Mouse (Mus musculus) embryonic facial prominence, embryonic 12.5 days (tissue): ENCODE measurements around the gene Ell. TPM values are rescaled to one million over a fixed set of nuclear protein-coding genes. Genes with fewer than 3 reads are reported as not detected.

Experiments used
- ATAC-seq: fragments of 200-750 bp; cut with Nextera tagmentation; 2 replicates; pipeline ENCODE4 v1.8.0; 2017; ENCODE audit not compliant: insufficient number of reproducible peaks, insufficient read depth, low FRiP score, low TSS enrichment
- H3K27ac ChIP-seq: fragments of 300-500 bp; sonication (generic); 2 replicates; pipeline ENCODE4 v1.5.1; 2016; ENCODE audit warnings: mild to moderate bottlenecking
- H3K27me3 ChIP-seq: fragments of 300-500 bp; sonication (generic); 2 replicates; pipeline ENCODE4 v1.6.1; 2016; ENCODE audit warnings: mild to moderate bottlenecking, moderate library complexity
- H3K36me3 ChIP-seq: fragments of 300-500 bp; sonication (generic); 2 replicates; pipeline ENCODE4 v1.6.1; 2016; ENCODE audit warnings: mild to moderate bottlenecking
- H3K4me1 ChIP-seq: fragments of 300-500 bp; sonication (generic); 2 replicates; pipeline ENCODE4 v1.6.1; 2016
- H3K4me2 ChIP-seq: fragments of 300-500 bp; sonication (generic); replicated peaks from 2 replicates; pipeline ENCODE4 v1.6.1; 2016; ENCODE audit warnings: mild to moderate bottlenecking, moderate library complexity
- H3K4me3 ChIP-seq: fragments of 300-500 bp; sonication (generic); 2 replicates; pipeline ENCODE4 v1.5.1; 2016; ENCODE audit warnings: mild to moderate bottlenecking
- H3K9ac ChIP-seq: fragments of 300-500 bp; sonication (generic); 2 replicates; pipeline ENCODE4 v1.6.1; 2016; ENCODE audit warnings: mild to moderate bottlenecking, moderate library complexity
- H3K9me3 ChIP-seq: fragments of 300-500 bp; sonication (generic); 2 replicates; pipeline ENCODE4 v1.6.1; 2016; ENCODE audit warnings: mild to moderate bottlenecking, moderate library complexity
- WGBS: fragments of 180-500 bp; shearing (Covaris S2); methylation state at CpG from one replicate; pipeline ENCODE4 v1.1.7; 2016; 5-methylcytosine and 5-hydroxymethylcytosine counted together
- polyA plus RNA-seq: library from polyadenylated mRNA; unstranded; fragments of >200 nt; fragmentation: Nextera tagmentation; extraction: Ambion mirVana; gene quantifications from 2 replicates; pipeline ENCODE4 v1.2.1, GENCODE M21; 2016

Gene Ell
- polyA plus RNA-seq, 1 experiment from 2014 or later = 19.1 TPM

- 64% methylated on average over 6 of the region's 6 CpGs for WGBS
- no peak overlapping the region for H3K9ac ChIP-seq
- H3K27me3 ChIP-seq = no peaks in the 10 kb centered on the region
- no peak for ATAC-seq
- H3K9me3 ChIP-seq = no peaks in the 10 kb centered on the region
- no peak overlapping the region for H3K4me3 ChIP-seq
- H3K36me3 ChIP-seq = 0 out of 2 replicates have a peak, but pooled peaks cover 3% of the 10 kb centered on the region
- no peak overlapping the region for H3K4me2 ChIP-seq
- no peak overlapping the region for H3K27ac ChIP-seq
- H3K4me1 ChIP-seq = peaks cover 19% of the 10 kb centered on the region
Observed at GRCm38 (mm10) chr8:70544200-70544687, 5.0 kb downstream of the Ell start.

DNA sequence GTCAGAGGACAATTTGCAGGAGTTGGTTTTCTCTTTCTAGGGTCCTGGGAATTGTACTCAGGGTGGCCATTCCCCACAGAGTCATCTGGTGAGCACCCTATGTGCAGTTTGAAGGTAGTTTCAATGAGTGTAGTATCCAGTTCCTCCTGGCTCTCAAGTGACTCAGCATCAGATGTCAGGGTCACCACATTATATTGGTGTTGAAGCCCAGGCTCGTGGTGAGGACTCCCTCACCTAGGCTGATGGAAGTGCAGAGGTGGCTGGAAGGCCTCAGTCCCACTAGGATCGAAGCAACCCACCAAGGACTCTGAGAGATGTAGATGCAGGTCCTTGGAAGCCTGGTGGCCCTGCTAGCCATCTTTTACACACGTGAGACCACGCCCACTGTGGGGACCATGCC, 7.2 kb downstream of the Ell start:
- 82% methylated on average over 4 of the region's 4 CpGs for WGBS
- H3K27me3 ChIP-seq = no peaks in the 10 kb centered on the region
- no peak overlapping the region for H3K4me2 ChIP-seq
- peaks cover 5% of the 10 kb centered on the region; the same call in 1 of the 2 replicates for H3K4me1 ChIP-seq
- no peak overlapping the region for H3K27ac ChIP-seq
- H3K9me3 ChIP-seq = no peaks in the 10 kb centered on the region
- H3K36me3 ChIP-seq = 0 out of 2 replicates have a peak, but pooled peaks cover 3% of the 10 kb centered on the region
- no peak overlapping the region for H3K9ac ChIP-seq
- no peak overlapping the region for H3K4me3 ChIP-seq
- no peak for ATAC-seq

DNA sequence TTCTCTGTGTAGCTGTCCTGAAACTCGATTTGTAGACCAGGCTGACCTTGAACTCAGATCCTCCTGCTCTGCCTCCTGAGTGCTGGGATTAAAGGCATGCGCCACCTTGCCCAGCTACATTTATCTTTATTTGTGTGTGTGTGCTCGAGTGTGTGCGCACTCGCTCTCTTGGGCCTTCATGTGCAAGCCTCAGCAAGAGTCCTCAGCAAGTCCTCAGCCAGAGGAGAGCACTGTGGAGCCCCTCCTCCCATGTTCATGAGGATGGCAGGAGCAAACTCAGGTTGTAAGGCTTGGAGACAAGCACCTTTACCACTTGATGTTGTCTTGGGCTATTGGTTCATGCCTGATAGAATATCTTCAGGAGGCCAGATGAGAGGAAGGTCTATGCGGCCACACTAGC, 8.5 kb downstream of the Ell start:
- Histone ChIP-seq H3K27ac (no peak overlapping the region), H3K4me3 (no peak overlapping the region), H3K27me3 (no peaks in the 10 kb centered on the region), H3K9ac (no peak overlapping the region), H3K4me2 (no peak overlapping the region), H3K4me1 (no peaks in the 10 kb centered on the region), H3K36me3 (0 out of 2 replicates have a peak, but pooled peaks cover 3% of the 10 kb centered on the region), H3K9me3 (no peaks in the 10 kb centered on the region)
- WGBS = 88% methylated on average over 6 of the region's 6 CpGs
- no peak for ATAC-seq

DNA sequence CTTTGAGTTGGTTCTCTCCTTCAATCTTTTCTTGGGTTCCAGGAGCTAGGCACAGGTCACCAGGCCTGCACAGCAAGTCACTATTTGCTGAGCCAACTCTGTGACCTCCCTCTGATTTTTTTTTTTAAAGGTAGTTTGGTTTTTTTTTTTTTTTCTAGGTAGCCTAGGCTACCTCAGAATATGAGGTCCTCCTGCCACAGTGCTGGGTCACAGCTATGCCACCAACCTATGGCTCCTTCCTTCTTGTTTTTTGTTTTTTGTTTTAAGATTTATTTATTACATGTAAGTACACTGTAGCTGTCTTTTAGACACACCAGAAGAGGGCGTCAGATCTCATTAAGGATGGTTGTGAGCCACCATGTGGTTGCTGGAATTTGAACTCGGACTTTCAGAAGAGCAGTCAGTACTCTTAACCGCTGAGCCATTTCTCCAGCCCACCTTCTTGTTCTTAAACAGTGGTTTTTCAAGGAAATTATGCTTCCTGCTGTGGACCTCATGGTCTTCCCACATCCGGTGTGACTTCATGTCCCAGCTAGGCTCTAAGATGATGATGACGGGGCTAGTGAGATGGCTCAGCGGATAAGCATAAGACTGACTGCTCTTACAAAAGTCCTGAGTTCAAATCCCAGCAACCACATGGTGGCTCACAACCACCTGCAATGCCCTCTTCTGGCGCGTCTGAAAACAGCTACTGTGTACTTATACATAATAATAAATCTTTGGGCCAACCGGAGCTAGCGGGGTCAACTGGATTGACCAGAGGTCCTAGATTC, 10.3 kb downstream of the Ell start:
- Histone ChIP-seq H3K4me1 (no peaks in the 10 kb centered on the region), H3K9ac (no peak overlapping the region), H3K4me3 (no peak overlapping the region), H3K4me2 (no peak overlapping the region), H3K27ac (no peak overlapping the region), H3K27me3 (no peaks in the 10 kb centered on the region), H3K9me3 (no peaks in the 10 kb centered on the region), H3K36me3 (0 out of 2 replicates have a peak, but pooled peaks cover 3% of the 10 kb centered on the region)
- WGBS = 95% methylated on average over 10 of the region's 10 CpGs
- ATAC-seq = no peak

DNA sequence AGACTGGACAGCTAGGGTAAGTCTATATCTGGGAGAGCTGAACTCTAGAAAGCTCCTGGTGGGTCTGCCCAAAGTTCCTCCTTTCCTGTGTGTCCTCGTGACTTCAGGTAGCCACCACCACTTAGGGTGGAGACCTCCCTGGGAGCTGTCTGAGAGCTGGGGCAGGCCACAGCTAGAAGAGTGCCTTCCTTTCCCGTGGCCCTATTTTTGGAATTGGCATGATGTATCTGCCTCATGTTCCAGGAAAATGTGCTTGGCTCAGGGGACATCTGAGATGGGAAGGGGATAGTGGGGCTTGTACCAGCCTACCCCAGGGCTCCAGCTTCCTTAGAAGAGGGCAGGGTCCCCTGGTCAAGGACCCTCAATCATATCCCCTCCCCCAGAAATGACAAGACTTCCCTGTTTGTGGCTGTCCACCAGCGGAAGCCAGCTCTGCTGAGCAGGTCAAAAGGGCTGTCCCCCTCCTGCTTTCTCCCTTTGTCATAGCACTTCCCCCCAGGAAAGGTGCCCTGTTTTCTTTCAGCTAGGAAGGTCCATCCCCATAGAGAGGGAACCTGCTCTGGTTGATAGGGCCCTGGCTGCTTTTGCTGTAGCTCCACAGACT, 12.4 kb downstream of the Ell start:
- Histone ChIP-seq H3K4me3 (no peak overlapping the region), H3K9ac (no peak overlapping the region), H3K9me3 (no peaks in the 10 kb centered on the region), H3K4me2 (no peak overlapping the region), H3K36me3 (peaks cover 3% of the 10 kb centered on the region; the same call in 1 of the 2 replicates), H3K4me1 (no peaks in the 10 kb centered on the region), H3K27me3 (no peaks in the 10 kb centered on the region), H3K27ac (no peak overlapping the region)
- no peak for ATAC-seq
- 67% methylated on average over 3 of the region's 3 CpGs for WGBS

GRCm38 (mm10) chr8:70552836-70553235, 13.6 kb downstream of the Ell start:
- no peak overlapping the region for H3K4me2 ChIP-seq
- H3K27ac ChIP-seq = no peak overlapping the region
- no peaks in the 10 kb centered on the region for H3K9me3 ChIP-seq
- H3K9ac ChIP-seq = no peak overlapping the region
- H3K27me3 ChIP-seq = no peaks in the 10 kb centered on the region
- ATAC-seq = no peak
- peaks cover 3% of the 10 kb centered on the region; the same call in 1 of the 2 replicates for H3K36me3 ChIP-seq
- 83% methylated on average over 1 of the region's 1 CpGs for whole genome bisulfite sequencing
- H3K4me3 ChIP-seq = no peak overlapping the region
- H3K4me1 ChIP-seq = no peaks in the 10 kb centered on the region

DNA sequence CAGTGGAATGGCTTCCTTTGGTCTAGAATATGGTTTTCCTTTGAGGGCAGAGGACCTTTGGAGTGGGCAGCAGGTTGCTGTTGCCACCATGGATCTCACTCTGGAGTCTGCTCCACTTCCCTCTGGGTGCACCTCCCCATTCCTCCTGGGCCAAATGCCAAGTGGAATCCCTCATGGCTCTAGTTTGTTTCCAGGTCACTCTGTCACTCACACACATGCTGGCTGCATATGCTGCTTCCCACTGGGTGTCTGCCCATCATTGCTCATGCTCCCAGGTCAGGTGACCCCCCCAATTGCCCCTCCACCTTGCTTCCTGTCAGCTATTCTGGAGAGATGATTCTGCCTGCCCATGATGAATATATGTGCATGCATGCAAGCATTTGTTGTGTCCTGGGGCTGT, 14.5 kb downstream of the Ell start:
- Histone ChIP-seq H3K27ac (no peak overlapping the region), H3K9ac (no peak overlapping the region), H3K27me3 (no peaks in the 10 kb centered on the region), H3K4me2 (no peak overlapping the region), H3K9me3 (no peaks in the 10 kb centered on the region), H3K36me3 (peaks cover 3% of the 10 kb centered on the region; the same call in 1 of the 2 replicates), H3K4me1 (no peaks in the 10 kb centered on the region), H3K4me3 (no peak overlapping the region)
- no peak for ATAC-seq

GRCm38 (mm10) chr8:70555079-70555747, 16.0 kb downstream of the Ell start:
- ATAC-seq = no peak
- 91% methylated on average over 4 of the region's 4 CpGs for WGBS
- H3K4me2 ChIP-seq = no peak overlapping the region
- no peaks in the 10 kb centered on the region for H3K27me3 ChIP-seq
- no peak overlapping the region for H3K4me3 ChIP-seq
- H3K27ac ChIP-seq = no peak overlapping the region
- H3K36me3 ChIP-seq = no peaks in the 10 kb centered on the region; the same call in 1 of the 2 replicates
- H3K9me3 ChIP-seq = no peaks in the 10 kb centered on the region
- H3K9ac ChIP-seq = no peak overlapping the region
- H3K4me1 ChIP-seq = no peaks in the 10 kb centered on the region

DNA sequence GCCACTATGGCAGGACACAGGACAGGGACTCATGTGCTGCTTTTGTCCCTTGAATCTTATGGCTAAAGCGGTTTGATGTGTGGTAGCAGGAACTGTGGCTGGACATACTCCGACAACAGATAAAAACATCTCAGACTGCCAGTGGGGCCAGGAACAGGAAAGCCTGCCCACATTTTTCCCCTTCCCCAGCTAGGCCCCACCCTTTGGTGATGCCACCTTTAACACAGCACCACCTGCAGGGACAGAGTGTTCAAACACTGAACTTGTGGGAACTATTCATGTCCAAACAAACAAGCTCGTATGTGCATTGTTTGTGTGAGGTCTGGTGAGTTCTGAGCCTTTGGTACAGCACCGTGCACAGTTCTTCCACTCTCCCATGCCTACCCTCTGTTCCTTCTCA, 19.1 kb downstream of the Ell start:
- H3K36me3 ChIP-seq = no peaks in the 10 kb centered on the region; the same call in 1 of the 2 replicates
- no peaks in the 10 kb centered on the region for H3K9me3 ChIP-seq
- H3K27ac ChIP-seq = no peak overlapping the region
- H3K4me3 ChIP-seq = no peak overlapping the region
- WGBS = 79% methylated on average over 4 of the region's 4 CpGs
- H3K9ac ChIP-seq = no peak overlapping the region
- no peak for ATAC-seq
- no peak overlapping the region for H3K4me2 ChIP-seq
- H3K4me1 ChIP-seq = no peaks in the 10 kb centered on the region
- no peaks in the 10 kb centered on the region for H3K27me3 ChIP-seq

DNA sequence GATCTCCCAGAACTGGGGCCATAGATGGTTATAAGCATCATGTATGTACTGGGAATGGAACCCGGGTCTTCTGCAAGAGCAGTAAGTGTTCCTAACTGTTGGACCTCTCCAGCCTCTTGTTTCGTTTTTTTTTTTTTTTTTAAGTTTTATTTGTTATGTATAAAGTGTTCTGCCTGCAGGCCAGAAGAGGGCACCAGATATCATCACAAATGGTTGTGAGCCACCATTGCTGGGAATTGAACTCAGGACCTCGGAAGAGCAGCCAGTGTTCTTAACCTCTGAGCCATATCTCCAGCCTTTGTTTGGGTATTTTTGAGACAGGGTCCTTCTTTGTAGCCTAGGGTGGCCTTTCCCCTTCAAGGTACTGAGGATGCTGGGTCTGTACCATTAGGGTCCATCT, 19.7 kb downstream of the Ell start:
- Histone ChIP-seq H3K4me1 (no peaks in the 10 kb centered on the region), H3K9me3 (no peaks in the 10 kb centered on the region), H3K27ac (no peak overlapping the region), H3K4me2 (no peak overlapping the region), H3K27me3 (no peaks in the 10 kb centered on the region), H3K4me3 (no peak overlapping the region), H3K9ac (no peak overlapping the region), H3K36me3 (no peaks in the 10 kb centered on the region; the same call in 1 of the 2 replicates)
- 71% methylated on average over 3 of the region's 3 CpGs for WGBS
- ATAC-seq = no peak

DNA sequence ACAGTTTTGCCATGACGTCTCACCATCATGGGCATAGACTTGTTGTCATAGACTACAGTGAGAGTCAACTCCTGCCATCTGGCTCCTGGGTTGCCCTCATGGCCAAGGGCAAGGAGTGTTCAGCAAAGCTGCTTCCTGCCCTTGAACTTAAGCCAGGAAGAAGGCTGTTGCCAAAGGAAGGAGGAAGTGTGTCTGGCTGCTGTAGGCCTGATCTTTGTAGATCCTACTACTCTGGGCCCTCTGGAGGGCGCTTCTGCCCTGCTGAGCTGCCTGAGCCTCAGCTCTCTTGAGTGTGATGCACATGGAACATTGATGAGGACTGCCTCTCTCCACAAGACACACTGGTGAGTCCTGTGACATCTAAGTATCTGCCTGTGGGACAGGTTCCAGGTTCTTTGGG, 20.8 kb downstream of the Ell start:
- no peak overlapping the region for H3K4me3 ChIP-seq
- no peaks in the 10 kb centered on the region for H3K36me3 ChIP-seq
- H3K27me3 ChIP-seq = no peaks in the 10 kb centered on the region
- no peak for ATAC-seq
- H3K4me2 ChIP-seq = no peak overlapping the region
- H3K9me3 ChIP-seq = no peaks in the 10 kb centered on the region
- H3K9ac ChIP-seq = no peak overlapping the region
- no peak overlapping the region for H3K27ac ChIP-seq
- H3K4me1 ChIP-seq = no peaks in the 10 kb centered on the region
- 94% methylated on average over 2 of the region's 2 CpGs for WGBS

- no peak overlapping the region for H3K4me2 ChIP-seq
- H3K27me3 ChIP-seq = no peaks in the 10 kb centered on the region
- H3K4me1 ChIP-seq = no peaks in the 10 kb centered on the region
- H3K9me3 ChIP-seq = no peaks in the 10 kb centered on the region
- ATAC-seq = no peak
- no peak overlapping the region for H3K9ac ChIP-seq
- no peak overlapping the region for H3K27ac ChIP-seq
- 76% methylated on average over 3 of the region's 3 CpGs for WGBS
- no peaks in the 10 kb centered on the region for H3K36me3 ChIP-seq
- H3K4me3 ChIP-seq = no peak overlapping the region
Observed at GRCm38 (mm10) chr8:70560564-70560963, 21.3 kb downstream of the Ell start.
